Mouse (Mus musculus) stomach, adult 2 months (tissue): ENCODE data around the gene Islr. TPM values are rescaled to one million over a fixed set of nuclear protein-coding genes. Genes with fewer than 3 reads are reported as not detected.

Source experiments
- polyA plus RNA-seq: library from polyadenylated mRNA; depleted of rRNA; stranded (reverse); fragments of >200 nt; gene quantifications from 2 replicates; pipeline ENCODE4 v1.2.3, GENCODE M21; 2012; rRNA removed

Islr gene
- polyA plus RNA-seq, result 67.9 and 69.9 TPM in 2 replicates

DNA sequence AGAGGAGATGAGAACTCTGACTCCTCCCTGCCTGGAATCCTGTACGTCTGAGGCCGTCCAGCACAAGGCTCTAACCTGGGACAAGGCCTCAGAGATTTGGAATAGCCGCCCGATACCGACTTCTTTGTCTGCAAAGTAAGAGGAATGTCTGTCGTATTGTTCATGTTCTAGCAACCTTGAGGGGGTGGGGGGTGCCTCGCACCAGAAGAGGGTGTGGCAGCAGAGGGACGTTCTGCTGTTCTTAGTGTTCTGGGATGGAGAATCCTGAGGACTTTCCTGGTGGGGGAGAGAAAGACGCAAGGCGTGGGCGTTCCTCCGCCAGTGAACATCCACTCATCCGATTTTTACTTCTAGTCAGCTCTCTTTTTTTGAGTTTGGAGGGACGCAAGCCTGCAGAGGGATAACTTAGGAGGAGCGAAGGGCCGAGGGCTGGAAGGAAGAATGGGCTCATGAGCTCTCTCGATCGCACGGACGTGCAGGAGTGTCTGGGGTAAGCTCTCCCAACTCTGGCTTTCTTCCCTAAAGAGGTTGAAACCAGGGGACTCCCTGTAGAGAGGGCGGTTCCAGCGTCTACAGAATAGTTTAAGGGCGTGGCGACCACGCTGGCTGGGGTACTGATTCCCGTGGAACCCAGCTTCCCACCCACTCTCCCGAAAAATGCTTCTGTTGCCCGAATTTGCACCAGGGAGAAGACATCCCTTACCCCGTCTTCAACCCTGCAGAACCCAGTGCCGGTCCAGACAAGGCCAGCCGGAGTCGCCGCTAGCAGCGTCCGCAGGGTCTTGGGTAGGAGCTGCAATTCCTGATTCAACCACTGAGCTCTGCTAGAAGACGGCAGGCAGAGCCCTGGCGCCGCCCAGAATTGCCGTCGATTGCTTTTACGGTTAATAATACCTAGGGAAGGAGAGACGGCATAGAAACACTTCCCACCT, at the start of gene Islr, which contains the start of gene Islr2:
Gene Islr (minus strand): TSS at position 791 of the 932 bp plus-strand sequence.
Gene Islr2 (minus strand): TSS at position 804 of the 932 bp plus-strand sequence.

DNA sequence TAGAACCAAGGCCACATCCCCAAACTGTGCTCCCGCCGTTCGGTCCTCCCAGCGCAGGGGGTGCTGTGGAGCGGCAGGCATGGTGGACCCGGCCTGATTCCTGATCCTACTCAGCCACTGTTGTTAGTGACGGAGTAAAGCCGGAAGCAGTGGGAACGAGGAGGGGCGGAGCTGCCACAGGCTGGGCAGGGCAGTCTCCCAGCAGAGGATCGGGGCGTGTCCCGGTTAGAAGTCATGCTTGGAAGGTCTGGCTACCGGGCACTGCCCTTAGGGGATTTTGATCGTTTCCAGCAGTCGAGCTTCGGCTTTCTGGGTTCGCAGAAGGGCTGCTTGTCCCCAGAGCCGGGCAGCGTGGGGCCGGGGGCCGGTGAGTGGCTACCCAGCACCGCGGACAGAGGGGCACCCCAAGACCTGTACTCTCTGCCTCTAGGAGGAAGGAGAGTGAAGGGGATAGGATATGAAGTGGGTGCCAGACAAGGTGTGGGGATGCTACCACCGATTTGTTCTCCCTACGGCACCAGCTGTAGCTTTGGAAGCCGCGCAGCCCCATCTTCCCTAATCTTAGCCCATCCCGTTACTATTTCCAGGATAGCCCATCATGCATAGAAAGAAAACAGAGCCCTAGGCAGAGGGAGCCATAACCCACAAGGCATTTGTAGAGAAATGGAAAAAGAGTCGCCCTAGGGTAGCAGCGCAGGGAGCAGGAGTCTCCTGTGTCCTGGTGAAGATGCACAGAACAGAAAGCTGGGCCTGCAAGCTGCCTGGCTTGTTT, 49.1 kb upstream of the Islr start, which contains the start of gene Stoml1:
Gene Stoml1 (plus strand): TSS at position 132 of the 772 bp plus-strand sequence.

DNA sequence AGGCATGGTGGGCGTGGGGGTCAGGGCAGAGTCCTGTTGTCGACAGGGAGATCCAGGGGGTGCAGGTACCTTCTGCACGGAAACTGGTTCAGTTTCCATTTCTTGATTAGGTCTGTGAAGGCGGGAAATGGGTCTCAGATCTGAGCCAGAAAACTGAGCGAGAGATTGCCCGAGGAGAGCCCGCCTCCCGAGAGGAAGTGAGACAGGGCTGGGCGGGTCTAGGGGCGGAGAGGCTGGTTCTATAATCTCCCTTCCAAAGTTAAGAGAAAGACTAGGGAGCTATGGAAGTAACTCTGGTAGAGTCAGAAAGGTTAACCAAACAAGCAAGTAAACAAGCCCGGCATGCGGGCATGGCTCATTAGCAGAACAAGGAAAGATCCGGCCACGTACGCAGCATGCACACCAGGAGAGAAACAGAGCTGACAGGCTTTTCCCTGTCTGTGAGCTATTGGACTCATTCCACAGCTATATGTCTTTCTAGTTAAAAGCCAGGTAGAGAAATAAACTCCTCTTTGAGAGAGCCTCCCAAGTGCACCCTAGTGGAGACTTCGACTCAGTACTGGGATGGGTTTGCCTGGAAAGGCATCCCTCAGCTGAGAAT, 45.6 kb upstream of the Islr start, which contains the start of gene Pml:
Gene Pml (minus strand): TSS at position 195 of the 601 bp plus-strand sequence.

DNA sequence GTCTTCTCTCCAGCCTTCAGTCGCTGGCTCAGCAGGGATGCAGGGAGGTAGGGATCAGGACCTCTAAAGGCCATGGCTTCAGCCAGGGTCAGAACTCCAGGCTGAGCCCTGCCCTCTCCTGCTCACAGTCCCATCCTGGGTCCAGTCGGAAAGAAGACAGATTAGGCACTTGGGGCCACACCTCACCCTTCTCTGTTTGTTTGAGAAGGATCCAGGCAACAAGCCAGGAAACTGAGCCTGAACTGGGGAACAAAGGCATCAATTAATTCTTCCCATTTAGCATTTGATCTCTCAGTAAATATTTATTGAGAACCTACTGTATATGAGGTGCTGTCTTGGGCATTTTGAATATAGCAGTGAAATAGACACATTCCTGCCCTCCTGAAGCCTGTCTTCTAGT, 85.4 kb downstream of the Islr start, which contains the start of gene Ccdc33:
Gene Ccdc33 (minus strand): TSS at position 153 of the 400 bp plus-strand sequence.

Other genes starting within 250 kb of the Islr start
- gene Cyp11a1, start 197.9 kb downstream of the Islr start, polyA plus RNA-seq, result 0.85 and 0.94 TPM in 2 replicates
- gene Stra6, start 140.5 kb downstream of the Islr start, polyA plus RNA-seq, result 0.73 and 1.2 TPM in 2 replicates
- 0.05 and 0.06 TPM in 2 replicates for gene Ccdc33, start 85.5 kb downstream of the Islr start, polyA plus RNA-seq
- 0.58 and 1.2 TPM in 2 replicates for gene Islr2, start within 50 bp of the Islr start, polyA plus RNA-seq
- gene Pml, start 45.5 kb upstream of the Islr start, polyA plus RNA-seq, result 11.7 and 14.1 TPM in 2 replicates
- gene Stoml1, start 48.9 kb upstream of the Islr start, polyA plus RNA-seq, result 11.1 and 16.6 TPM in 2 replicates
- gene Loxl1, start 108.9 kb upstream of the Islr start, polyA plus RNA-seq, result 43.6 and 64.2 TPM in 2 replicates
- not detected in 2 replicates for gene Tbc1d21, start 166.1 kb upstream of the Islr start, polyA plus RNA-seq